Mouse (Mus musculus) bone marrow, adult 2 months (tissue): ENCODE results near the gene Pfdn5. TPM values are rescaled to one million over a fixed set of nuclear protein-coding genes. Genes with fewer than 3 reads are reported as not detected.

ENCODE experiments used
- H3K27ac ChIP-seq: fragments of 200-500 bp; 2 replicates; pipeline ENCODE4 v1.5.1; 2012; ENCODE audit warnings: low read depth, mild to moderate bottlenecking, control low read depth, inconsistent platforms, low read length; ENCODE audit not compliant: control insufficient read depth, poor library complexity, insufficient read depth
- H3K4me1 ChIP-seq: fragments of 200-500 bp; 2 replicates; pipeline ENCODE4 v1.6.1; 2011; ENCODE audit warnings: low read length; ENCODE audit not compliant: control insufficient read depth, insufficient read depth
- H3K4me3 ChIP-seq: fragments of 200-500 bp; replicated peaks from 2 replicates; pipeline ENCODE3; 2011; ENCODE audit warnings: mild to moderate bottlenecking, low read depth, low read length, control low read depth; ENCODE audit not compliant: control insufficient read depth
- CTCF ChIP-seq: fragments of 200-500 bp; IDR thresholded peaks from 2 replicates; pipeline ENCODE4 v1.5.1; 2011; ENCODE audit warnings: low read length, control low read depth; ENCODE audit not compliant: control insufficient read depth, insufficient read depth
- POLR2A ChIP-seq: fragments of 200-500 bp; IDR thresholded peaks from 2 replicates; pipeline ENCODE4 v1.6.1; 2011; ENCODE audit warnings: low read depth, mild to moderate bottlenecking, control low read depth, low read length, borderline replicate concordance; ENCODE audit not compliant: control insufficient read depth
- WGBS: fragments of 180-500 bp; shearing (Covaris S2); methylation state at CpG from one replicate; pipeline ENCODE4 v1.1.7; 2018; 5-methylcytosine and 5-hydroxymethylcytosine counted together
- polyA plus RNA-seq: library from polyadenylated mRNA; stranded (reverse); fragments of >200 nt; gene quantifications from 2 replicates; pipeline ENCODE4 v1.2.4, GENCODE M21; 2011; ENCODE audit warnings: low replicate concordance; ENCODE audit not compliant: missing spikeins, insufficient read depth, insufficient read length

The Pfdn5 gene
- polyA plus RNA-seq, 1 experiment, result 432 TPM

DNA sequence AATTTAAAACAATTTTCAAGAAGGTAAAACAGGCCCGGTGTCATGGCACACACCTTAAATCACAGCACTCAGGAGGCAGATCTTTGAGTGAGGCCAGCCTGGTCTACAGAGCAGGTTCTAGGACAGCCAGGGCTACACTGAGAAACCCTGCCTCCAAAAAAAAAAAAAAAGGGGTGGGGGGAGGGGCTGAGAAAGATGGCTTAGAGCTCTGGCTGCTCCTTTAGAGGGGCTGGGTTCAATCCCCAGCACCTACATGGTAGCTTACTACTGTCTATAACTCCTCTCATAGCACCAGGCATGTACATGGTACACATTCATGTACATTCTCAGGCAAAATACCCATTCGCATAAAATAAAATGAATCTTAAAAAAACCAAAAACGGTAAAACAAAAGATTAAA is 18.6 kb downstream of the Pfdn5 start:
- TF ChIP-seq CTCF (no peak), POLR2A (no peak)
- WGBS, result 95% methylated on average over 3 of the region's 3 CpGs
- H3K4me1 ChIP-seq, result no peaks in the 10 kb centered on the region

DNA sequence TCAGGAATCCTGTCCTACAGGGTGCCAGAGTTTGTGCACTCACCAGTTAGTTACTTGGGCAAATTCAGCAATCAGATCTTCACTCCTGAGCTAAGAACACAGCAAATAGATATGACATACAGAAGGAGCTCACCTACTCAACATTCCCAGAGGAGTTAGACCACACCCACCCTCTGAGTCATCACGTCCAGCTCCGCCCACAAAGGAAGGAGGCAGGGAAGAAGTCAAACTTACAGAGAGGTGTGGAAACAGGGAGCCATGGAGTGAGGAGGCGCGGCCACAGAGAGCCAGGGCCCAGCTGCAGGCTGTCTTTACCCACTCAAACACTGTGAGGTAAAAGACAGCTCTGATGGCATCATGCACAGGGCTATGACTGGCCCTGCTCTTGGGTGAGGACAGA is 20.5 kb downstream of the Pfdn5 start:
- Histone ChIP-seq H3K4me3 (no peak overlapping the region), H3K4me1 (peaks cover 4% of the 10 kb centered on the region; the same call in 1 of the 2 replicates), H3K27ac (no peak overlapping the region)
- WGBS, result 85% methylated on average over 4 of the region's 4 CpGs
- no peak for TF ChIP-seq CTCF
- TF ChIP-seq POLR2A, result no peak

More for the DNA sequence above, 18.6 kb downstream of the Pfdn5 start:
- no peak overlapping the region for H3K27ac ChIP-seq
- no peak overlapping the region for H3K4me3 ChIP-seq

DNA sequence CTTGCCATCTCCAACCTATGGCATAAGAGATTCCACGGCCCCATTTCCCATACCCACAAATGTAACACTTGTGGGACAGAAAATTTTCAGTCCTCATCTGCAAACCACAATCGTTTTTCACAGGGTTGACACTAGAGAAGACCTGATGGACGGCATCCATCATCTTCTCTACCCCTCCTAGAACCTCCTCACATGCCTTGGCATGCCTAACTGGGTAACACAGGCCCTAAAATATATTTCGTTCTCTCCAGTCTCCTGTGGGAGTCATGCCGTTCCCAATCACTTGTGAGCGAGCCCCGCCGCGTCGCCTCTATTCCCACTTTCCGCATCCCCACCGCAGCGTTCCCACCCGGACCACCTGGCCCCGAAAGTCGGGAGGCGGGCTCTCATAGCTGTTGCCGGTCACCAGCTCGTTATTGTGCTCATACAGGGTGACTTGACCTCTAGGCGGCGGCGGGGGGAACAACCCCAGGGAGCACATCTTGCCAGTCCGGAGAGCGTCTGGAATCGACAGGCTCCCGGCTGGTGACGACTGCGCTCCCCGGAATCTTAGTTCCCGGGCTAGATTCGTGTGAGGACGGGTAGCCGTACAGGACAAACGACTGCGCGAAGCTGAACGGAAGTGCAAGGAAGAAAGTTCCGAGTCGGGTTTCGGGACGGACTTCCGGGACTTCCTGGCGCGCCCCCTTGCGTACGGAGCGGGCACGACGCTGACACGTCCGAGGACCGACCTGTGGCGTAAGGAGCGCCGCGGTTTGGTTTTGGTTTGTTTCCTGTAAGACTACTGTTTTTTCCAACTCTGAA is 24.4 kb downstream of the Pfdn5 start, which contains the start of gene Aaas:
Gene Aaas (minus strand): TSS at position 634 of the 804 bp plus-strand sequence.
- TF ChIP-seq CTCF, result peak; percentile 91
- TF ChIP-seq POLR2A, result peak; percentile 66; the same call in 1 of the 2 replicates
- WGBS, result under 1% methylated on average over 56 of the region's 56 CpGs
- Histone ChIP-seq H3K4me3 (peak within 1 kb of the TSS; percentile 84), H3K4me1 (peaks cover 4% of the 10 kb centered on the region; the same call in 1 of the 2 replicates), H3K27ac (peak within 1 kb of the TSS; percentile 46)

DNA sequence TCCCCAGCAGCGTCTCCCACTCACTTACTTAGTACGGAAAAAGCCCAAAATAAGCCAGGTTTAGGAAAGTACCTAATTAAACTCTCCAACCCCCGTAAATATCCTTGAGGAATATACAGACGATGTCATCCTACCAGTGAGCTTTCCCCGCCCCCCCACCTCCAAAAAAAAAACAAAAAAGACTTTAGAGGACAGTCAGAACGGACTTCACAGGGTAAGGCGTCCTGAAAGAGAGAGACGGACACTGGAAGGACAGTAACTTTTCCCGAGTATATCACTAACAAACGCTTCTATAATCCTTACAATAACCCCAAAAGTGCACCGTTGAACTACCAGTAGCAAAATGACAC is 25.0 kb downstream of the Pfdn5 start:
- no peak overlapping the region for H3K27ac ChIP-seq
- no peak for TF ChIP-seq CTCF
- no peak for TF ChIP-seq POLR2A
- peaks cover 4% of the 10 kb centered on the region; the same call in 1 of the 2 replicates for H3K4me1 ChIP-seq
- H3K4me3 ChIP-seq, result peak overlapping the region; percentile 84
- 6% methylated on average over 11 of the region's 11 CpGs for WGBS

DNA sequence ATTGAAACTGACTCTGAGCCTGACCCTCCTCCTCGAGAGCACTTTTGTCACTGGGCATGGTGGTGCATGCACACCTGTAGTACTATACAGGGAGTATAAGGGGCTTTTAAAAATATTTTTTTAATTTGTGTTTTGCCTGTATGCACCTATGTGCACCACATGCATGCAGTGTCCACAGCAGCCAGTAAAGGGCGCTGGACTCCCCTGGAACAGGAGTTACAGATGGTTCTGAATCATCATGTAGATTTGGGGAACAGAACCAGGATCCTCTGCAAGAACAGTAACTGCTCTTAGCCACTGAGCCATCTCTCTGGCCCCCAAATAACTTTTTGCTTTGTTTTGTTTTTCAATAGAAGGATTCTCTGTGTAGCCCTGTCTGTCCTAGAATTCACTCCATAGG is 26.3 kb downstream of the Pfdn5 start:
- WGBS, result 50% methylated on average over 2 of the region's 2 CpGs

DNA sequence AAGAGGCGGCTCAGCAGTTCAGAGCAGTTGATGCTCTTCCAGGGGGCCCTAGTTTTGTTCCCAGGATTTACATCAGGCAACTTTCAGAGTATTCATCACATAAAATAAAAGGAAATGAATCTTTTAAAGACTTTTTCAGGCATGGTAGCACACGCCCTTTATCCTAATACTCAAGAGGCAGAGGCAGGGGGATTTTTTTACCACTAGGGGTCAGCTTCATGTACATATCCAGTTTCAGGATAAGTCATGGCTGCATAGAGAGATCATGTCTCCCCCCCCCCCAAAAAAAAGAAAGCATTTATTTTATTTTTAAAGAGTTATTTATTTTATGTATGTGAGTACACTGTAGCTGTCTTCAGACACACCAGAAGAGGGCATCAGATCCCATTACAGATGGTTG is 28.1 kb downstream of the Pfdn5 start:
- Histone ChIP-seq H3K4me3 (no peak overlapping the region), H3K4me1 (peaks cover 4% of the 10 kb centered on the region; the same call in 1 of the 2 replicates), H3K27ac (no peak overlapping the region)
- TF ChIP-seq CTCF (no peak), POLR2A (no peak)
- 70% methylated on average over 2 of the region's 2 CpGs for WGBS

More for the DNA sequence above, 26.3 kb downstream of the Pfdn5 start:
- H3K4me1 ChIP-seq, result peaks cover 4% of the 10 kb centered on the region; the same call in 1 of the 2 replicates
- H3K4me3 ChIP-seq, result no peak overlapping the region
- no peak for TF ChIP-seq CTCF
- TF ChIP-seq POLR2A, result no peak
- H3K27ac ChIP-seq, result no peak overlapping the region

DNA sequence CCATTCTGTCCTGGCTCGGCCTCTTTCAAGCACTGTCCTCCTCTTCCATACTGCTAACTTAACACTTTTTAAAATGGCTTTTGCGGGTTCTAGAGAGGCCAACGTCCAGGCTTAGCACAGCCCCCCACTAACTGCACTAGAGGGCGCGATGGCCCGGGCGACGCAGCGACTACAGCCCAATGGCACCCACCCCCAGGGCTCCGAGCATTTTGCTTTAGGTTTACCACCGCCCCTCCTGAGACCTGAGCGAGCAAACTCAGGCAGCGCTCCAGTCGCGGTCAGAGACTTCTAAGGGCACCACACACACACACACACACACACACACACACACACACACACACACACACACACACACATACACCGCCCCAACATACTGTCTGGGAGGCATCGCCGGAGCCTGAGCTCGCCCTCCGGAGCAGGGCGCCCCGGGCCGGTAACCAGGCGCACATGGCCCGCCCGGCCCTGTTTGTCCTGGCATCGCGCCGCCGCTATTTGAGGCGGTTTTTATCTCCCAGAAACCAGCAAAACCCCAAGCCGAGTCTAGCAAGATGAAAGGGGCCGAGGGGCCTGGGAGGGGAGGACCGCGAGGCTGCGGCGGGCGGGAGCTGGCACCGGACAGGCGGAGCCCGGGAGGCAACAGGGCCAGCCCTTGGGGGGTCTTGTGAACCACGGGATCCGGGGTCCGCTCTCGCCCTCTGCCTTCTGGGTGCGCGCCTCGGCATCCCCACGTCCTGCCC is 29.4 kb downstream of the Pfdn5 start:
- Histone ChIP-seq H3K27ac (peak overlapping the region; percentile 49), H3K4me1 (peaks cover 2% of the 10 kb centered on the region; the same call in 1 of the 2 replicates), H3K4me3 (no peak overlapping the region)
- TF ChIP-seq POLR2A, result no peak
- TF ChIP-seq CTCF, result no peak
- under 1% methylated on average over 49 of the region's 49 CpGs for WGBS

DNA sequence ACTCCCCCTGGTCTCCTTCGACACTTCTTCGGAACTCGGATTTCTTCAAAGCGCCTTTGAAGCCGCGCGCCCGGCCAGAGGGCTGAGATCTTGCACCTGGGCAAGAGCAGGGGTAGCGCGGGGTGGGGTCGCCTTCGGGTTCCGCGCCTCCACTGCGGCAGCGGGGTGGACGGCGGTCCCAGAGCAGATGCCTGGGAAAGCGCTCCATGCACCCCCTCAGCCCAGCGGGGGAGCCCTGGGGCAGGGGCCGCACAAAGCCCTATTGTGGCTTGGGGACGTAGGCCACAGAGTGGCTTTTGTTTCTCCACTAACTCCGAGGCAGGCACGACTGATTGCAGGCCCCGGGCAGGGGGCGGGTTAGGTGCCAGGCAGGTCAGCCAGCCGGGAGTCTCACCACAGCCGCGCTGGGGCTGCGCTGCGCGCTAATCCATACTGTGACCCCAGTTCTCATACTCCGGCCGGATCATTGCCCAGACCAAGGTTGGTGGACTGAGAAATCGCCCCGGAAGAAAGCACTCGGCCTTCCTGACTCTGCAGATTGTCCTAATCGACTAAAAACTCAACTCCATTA is 30.0 kb downstream of the Pfdn5 start:
- WGBS, result 8% methylated on average over 38 of the region's 38 CpGs
- Histone ChIP-seq H3K4me3 (no peak overlapping the region), H3K27ac (peak overlapping the region; percentile 49), H3K4me1 (peaks cover 2% of the 10 kb centered on the region; the same call in 1 of the 2 replicates)
- TF ChIP-seq POLR2A (no peak), CTCF (no peak)
